Mouse (Mus musculus) R1 (cell line): ENCODE data around the gene Bcas3.

Experiments
- DNase-seq: peaks from one replicate; pipeline ENCODE4 v3.0.0-alpha.2; 2018; ENCODE audit warnings: low read depth, low spot score

Gene Bcas3

GRCm38 (mm10) chr11:85748891-85749290 lies 395.9 kb downstream of the Bcas3 start:
- no peak for DNase-seq

GRCm38 (mm10) chr11:85751171-85751570 lies 398.2 kb downstream of the Bcas3 start:
- DNase-seq, result no peak

DNA sequence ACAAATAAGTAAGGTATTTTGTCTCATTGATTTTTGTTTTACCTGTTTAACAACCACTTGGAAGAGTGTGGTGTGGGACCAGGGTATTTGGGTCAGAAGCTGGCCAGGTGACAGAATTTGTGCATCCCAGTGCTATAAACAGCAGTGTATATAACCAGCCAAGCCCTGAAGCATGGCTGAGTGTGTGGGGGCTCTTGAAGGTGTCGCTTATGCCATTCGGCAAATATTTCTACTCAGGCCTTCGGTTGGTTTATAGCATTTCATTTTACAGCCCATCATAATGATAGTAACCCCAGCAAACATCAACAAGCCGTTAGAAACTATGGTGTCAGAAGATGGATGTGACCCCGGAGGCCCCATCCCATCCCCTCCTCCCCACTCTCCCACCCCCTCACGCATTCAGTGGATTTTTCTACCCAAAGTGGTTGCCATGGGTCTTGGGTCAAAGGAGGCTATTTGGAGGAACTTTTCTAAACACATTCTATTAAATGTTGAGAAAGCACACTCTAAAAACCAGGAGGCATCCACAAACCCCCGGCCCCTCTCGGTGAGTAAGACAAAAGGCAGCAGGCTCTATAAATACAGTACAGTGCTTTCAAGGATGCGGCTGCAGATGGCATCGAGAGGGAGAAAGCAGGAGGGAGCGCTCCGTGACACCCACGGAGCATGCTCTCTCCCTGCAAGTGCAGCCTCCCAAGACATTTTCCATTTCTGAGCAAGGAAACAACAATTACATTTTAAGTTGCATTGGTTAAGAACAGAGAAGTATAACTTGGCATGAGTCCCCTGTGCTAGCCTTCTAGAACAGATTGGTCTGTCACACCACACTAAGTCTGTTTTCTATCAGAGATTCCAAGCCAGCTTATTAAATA lies 401.9 kb downstream of the Bcas3 start:
- no peak for DNase-seq

DNA sequence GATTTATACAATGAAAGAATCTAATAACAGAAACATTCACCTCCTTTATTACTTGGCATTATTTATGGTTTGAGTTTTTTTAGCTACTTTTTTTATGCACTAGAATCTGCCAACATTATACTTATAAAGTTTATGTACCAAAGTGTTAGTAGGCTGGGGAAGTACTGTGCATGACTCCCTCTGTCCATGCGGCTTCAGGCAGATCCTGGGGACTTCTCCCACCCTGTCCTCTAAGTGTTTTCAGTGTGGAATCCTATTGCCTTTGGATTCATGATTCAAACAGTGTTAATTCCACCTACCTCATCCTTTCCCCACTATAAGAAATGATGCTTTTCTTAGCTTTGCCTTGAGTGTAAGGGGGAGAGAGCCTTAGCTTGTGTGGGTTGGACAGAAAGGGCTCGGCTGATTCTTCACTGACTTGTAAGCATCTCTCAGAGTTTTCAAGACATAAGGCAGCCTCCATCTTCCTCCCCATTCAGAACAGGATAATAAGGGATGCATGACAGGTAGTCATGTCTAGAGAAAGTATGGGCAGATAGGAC lies 402.6 kb downstream of the Bcas3 start:
- DNase-seq, result no peak

- no peak for DNase-seq
Measured at GRCm38 (mm10) chr11:85758891-85759290, 405.9 kb downstream of the Bcas3 start.

GRCm38 (mm10) chr11:85759634-85760439 lies 406.9 kb downstream of the Bcas3 start:
- DNase-seq, result no peak

GRCm38 (mm10) chr11:85760486-85761141 lies 407.6 kb downstream of the Bcas3 start:
- no peak for DNase-seq

GRCm38 (mm10) chr11:85761170-85761569 lies 408.2 kb downstream of the Bcas3 start:
- no peak for DNase-seq

DNA sequence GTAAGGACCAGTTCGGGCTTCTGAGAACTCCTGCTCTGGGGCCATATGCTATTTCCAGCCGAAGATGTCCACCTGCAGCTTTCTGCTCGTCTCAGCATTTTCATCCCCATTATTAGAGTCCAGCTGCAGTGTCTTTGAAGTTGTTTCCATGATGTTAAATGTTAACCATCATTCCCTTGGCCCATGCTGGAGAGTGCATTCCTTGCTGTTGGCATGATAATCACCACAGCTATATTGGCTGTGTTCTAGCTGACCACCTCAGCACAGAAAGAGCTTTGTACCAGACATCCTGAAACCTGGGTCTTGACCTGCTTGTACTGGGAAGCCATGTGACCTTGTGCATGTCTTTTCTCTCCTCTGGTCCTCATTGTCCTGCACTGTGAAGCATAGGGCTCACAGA lies 410.7 kb downstream of the Bcas3 start:
- no peak for DNase-seq

- DNase-seq, result peak; percentile 93
Measured at GRCm38 (mm10) chr11:85766106-85766723, 413.2 kb downstream of the Bcas3 start.

GRCm38 (mm10) chr11:85766811-85767210 lies 413.8 kb downstream of the Bcas3 start:
- DNase-seq, result no peak

- DNase-seq, result no peak
Measured at GRCm38 (mm10) chr11:85769740-85770139, 416.8 kb downstream of the Bcas3 start.

GRCm38 (mm10) chr11:85773391-85773790 lies 420.4 kb downstream of the Bcas3 start:
- no peak for DNase-seq

- no peak for DNase-seq
Measured at GRCm38 (mm10) chr11:85774707-85775106, 421.7 kb downstream of the Bcas3 start.

- no peak for DNase-seq
Measured at GRCm38 (mm10) chr11:85775492-85775891, 422.5 kb downstream of the Bcas3 start.

DNA sequence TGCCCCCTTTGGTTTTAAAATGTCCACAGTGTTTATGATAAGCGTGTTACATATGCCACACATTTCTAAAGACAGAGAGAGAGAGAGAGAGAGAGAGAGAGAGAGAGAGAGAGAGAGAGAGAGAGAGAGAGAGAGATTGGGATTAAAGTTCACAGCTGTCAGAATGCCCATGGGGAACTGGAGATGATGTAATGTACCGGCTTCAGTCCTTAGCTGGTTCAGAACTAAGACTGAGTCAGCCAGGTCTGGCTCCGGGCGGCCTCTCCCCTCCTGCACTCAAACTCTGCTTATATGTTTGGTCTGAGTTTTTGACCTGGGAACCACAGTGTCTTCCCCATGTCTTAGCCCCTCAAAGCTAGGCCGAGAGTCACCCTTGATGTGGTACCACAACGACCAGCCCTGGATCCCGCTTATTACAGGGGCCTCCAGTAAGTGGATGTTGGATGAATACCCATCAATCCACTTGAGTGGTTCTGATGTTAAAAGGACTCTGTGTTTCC lies 423.9 kb downstream of the Bcas3 start:
- DNase-seq, result no peak

GRCm38 (mm10) chr11:85777950-85778349 lies 425.0 kb downstream of the Bcas3 start:
- DNase-seq, result no peak

DNA sequence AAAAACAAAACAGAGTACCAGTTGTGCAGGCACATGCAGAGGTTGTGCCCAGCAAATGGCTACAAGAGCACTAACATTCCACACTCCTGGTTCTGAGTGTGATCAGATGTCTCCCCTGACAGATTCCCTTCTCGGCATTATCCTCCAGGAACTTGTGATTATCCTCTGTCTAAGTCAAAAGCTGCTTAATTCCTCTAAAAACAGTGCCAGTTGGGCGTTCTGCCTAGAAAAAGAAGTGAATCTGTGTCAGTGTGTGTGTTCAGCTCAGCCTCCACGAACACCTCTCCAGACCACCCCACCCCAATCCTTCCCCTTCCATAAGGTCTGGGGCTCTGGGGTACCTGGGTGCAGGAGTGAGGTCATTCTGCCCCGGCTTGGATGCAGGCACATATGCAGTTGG lies 427.3 kb downstream of the Bcas3 start:
- DNase-seq, result no peak

GRCm38 (mm10) chr11:85786113-85786718 lies 433.2 kb downstream of the Bcas3 start:
- peak; percentile 58 for DNase-seq

DNA sequence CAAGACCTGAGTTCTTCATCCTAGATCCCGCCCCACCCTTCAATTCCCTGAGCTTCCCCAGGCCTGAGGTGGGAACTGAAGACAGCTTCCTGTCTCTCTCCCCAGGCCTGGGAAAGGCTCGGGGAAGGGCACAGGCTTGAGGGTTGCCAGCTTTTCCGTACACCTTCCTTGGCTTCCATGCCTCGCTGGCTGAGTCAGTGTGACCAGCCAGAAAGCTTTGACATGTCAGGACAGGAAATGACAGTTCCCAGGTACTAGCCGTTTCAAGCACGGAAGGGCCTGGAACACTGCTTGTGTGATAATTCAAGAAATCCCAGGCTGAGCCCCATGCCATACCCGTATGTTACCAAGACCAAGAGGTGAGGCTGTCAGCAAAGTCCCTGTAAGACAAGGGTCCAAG lies 436.8 kb downstream of the Bcas3 start:
- DNase-seq, result no peak

- no peak for DNase-seq
Measured at GRCm38 (mm10) chr11:85790267-85790666, 437.3 kb downstream of the Bcas3 start.
